Mouse (Mus musculus) adrenal gland (tissue): ENCODE results near the gene Nudc.

Source experiments
- intact Hi-C: fragments of 180-260 bp; cut with DNase I; formaldehyde crosslinking; loops from one replicate; pipeline ENCODE4 v1.15.1; 2025

Gene Nudc

DNA sequence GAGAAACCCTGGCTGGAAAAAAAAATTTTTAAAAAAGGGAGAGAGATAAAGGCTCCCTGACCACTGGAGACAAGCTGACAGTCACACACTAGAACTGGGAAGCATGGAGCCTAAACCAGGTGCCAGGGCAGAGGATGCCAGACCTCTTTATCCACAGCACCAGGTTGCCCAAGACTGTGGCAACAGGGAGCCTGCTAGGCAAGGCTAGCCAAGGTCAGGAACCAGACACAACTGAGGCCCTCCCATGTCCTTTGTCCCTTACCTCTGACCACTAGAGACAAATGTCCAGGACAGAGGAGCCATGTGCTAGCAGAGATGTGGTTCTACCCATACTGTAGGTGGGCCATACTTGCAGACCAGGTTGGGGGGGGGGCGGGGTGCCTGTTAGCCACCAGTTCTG lies 6.2 kb upstream of the Nudc start:
- intact Hi-C loops, result no loop called here

DNA sequence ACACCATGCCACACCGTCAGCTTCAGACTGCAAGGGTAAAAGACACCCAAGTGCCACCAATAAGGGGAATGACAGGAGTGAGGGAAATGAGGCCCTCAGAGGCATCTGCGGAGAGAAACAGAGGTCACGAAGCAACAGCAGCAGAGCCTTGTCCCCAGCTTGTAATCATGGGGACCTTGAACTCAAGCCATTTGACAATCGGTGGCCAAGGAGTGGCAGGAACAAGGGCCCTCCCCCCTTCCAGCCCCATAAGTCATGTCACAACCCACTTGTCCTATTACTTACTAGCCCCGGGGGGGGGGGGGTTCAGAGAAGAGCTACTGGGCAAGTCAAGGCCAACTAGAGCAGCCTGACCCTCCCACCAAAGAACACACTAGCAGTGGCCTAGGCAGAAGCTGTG lies 9.1 kb downstream of the Nudc start:
- intact Hi-C loops, result no loop called here

DNA sequence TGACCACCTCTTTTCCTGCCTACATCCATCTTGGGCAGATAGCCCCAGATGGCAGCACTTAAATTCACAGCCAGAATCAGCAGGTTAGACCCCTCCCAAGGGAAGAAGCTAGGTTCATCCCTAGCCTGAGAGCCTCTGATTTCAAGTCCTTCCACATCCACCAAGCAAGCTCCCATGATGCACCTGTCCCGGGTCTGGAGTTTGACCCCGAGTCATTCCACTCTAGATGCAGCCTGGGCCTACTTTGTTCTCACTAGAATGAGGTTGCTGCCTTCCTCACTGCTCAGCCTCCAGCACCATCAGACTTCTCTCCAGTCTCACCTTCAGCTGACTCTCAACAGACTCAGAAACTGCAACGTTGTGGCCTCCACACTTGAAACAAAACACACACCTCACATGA lies 9.7 kb downstream of the Nudc start:
- intact Hi-C loops, result no loop called here

DNA sequence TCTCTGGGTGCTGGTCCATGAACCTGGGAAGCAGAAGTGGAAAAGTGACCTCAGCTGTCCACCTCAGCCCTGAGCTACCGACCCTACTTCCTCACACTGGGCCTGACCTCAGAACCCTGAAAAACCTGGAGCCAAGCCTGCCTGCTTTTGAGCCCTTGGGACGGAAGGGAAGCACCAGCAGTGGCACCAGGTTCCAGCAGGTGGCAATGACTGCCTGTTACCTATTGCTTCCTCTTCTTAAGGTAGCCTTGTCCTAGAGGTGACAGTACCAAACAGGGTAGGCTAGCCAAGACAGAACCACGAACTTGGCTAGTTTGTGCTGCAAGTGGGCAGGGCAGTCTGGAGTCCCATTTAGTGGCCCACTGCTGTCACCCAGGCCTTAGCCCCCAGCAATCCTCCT lies 13.0 kb downstream of the Nudc start:
- intact Hi-C loops, result no loop called here

DNA sequence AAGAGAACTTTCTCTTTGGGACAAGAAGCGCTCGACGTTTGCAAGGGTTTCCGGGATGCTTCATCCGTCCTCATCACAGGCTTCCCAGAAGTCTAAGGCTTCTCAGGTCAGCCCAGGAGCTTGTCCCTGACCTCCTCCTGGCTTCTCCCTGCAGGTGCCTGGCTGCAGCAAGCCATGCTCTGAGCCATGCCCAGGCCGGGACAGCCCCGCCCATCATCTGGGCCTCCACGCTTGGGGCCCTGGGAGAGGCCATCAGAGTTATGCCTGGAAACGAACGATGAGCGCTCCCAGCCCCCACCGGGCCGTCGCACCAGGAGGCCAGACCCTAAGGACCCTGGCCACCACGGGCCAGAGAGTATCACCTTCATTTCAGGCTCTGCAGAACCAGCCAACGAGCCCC lies 18.0 kb downstream of the Nudc start:
- intact Hi-C loops, result no loop called here

DNA sequence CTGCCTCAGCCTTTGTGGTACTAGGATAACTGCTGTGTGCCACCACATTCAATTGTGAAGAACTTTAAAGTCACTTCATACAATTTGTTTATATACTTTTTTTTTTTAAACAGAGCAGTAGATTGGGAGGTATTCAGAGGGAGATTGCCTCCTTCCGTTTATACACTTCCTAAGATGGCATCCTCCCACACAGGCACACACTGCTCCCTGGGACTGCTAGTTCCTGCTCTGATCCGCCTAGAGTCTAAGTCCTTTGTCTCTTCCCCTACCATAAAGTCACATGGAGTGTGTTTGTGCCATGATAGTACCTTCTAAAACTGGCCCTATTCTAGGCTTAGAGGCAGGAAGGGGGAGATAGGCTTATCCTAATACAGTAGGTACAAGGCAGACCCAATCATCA lies 24.3 kb downstream of the Nudc start:
- intact Hi-C loops, result no loop called here

DNA sequence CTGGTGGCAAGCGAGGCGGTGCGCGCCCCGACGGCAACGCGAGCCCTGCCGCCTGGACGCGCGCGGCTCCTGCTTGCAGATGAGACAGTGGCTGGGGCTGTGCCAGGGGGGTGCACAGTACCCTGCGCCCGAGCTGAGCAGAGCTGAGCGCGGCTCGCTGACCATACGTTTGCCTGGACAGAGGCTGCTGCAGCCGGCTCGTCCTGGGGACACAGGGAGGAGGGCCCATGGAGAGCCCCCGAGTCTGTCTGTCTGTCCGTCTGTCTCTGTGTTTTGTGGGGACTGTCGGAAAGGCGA lies 26.5 kb downstream of the Nudc start:
- intact Hi-C loops, result no loop called here

DNA sequence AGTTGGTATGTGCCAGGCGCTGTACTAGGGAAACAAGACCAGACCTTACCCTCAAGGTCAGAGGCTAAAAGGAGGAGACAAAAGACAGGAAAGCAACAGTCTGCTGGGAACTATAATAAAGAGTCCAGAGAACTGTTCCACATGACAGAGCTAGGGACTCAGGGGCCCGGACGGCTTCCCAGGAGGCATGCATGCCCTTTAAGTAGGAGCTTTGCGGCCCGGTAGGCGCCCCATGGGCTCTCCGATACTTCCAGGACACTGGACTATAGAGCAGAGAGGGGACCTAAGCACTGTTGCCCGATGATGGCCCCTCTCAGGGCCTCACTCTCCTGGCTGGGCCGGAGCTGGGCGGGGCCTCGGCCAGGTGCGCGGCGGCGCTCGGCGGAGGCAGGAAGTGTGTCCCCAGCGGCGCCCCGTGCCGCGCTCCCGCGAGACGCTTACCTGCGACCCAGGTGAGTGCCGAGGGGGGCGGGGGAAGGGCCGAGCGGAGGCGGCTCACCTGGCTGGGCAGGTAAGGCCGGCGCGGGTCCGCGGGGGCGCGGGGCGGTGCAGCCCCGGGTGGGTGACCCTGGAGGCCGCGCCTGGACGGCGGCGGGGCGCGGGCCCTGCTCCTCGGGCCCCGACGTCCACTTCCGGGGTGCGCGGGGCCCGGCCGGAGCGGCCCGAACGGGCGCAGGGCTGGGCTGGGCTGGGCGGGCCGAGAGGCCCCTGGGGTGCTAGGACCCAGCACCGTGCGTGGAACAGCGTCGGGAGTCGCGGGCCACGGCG lies 27.0 kb downstream of the Nudc start, which contains the start of gene Kdf1:
Kdf1 (plus strand) TSS at position 363 of the 768 bp plus-strand sequence.
- intact Hi-C loops, result no loop called here

DNA sequence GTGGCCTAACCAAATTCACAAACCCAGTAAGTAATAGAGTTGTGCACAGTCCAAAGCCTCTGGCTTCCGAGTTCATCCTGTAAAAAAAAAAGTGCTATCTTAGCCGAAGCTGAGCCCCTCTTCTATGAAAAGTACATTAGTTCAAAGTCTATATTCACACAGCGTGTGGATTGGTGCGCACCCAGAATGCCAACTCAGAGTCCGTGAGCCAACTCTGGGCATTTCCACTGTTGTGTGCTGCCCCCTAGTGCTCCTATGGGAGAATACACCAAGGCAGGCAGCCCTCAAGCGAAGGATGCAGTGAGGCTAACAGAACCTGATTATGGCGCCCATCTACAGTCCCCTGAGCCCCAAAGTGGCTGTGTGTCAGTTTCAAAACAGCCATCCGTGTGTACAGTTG lies 32.8 kb downstream of the Nudc start:
- intact Hi-C loops, result loop anchor here (5.0 kb wide), 2 partner anchors 36 to 91 kb away; no protein-coding TSS in a partner anchor

DNA sequence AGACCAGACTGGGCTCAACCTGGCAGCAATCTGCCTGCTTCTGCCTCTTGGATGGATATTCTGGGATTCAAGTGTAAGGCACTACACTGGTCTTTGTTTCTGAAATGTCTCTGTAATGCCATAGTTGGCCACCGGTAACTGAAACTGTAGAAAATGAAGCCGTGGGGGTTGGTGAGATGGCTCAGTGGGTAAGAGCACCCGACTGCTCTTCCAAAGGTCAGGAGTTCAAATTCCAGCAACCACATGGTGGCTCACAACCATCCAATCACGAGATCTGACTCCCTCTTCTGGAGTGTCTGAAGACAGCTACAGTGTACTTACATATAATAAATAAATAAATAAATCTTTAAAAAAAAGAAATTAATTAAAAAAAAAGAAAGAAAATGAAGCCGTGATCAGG lies 33.3 kb downstream of the Nudc start:
- intact Hi-C loops, result loop anchor here (5.0 kb wide), 2 partner anchors 35 to 90 kb away; no protein-coding TSS in a partner anchor

DNA sequence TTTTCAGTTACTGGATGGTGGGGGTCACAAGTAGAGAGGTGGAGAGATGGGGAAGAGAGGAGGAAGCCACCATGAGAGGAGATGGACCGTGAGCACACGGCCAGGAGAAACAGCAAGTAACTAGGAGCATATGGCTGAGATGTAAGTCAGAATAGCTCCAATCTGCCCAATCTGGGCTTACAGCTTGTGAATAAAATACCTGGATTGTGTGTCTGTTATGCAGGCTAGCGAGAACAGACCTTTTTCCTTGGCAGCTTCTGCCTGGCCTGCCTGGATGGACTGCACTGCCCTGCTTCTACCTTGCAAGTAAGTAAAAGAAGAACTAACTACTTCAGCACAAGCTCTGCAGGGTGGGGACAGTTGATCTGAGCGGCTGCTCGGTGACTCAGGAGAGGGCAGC lies 34.7 kb downstream of the Nudc start:
- intact Hi-C loops, result loop anchor here (5.0 kb wide), 2 partner anchors 34 to 89 kb away; no protein-coding TSS in a partner anchor

DNA sequence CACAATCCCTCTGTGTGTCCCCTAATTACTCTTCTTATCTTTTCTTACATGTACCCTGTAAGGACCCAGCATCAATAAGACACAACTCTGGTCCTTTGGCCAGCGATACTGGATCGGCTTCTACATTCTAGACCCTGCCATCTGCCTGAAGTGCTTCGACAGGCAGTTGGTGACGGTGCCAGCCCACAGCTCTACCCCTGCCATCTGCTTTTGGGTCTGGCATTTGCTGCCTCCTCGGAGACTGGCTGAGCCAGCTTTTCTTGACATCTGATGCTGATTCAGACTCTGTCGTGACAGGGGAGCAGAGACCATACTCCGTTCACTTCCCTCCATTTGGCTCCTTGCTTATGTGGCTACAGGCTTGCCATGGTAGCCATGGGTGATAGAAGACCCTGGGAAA lies 36.8 kb downstream of the Nudc start:
- intact Hi-C loops, result no loop called here

DNA sequence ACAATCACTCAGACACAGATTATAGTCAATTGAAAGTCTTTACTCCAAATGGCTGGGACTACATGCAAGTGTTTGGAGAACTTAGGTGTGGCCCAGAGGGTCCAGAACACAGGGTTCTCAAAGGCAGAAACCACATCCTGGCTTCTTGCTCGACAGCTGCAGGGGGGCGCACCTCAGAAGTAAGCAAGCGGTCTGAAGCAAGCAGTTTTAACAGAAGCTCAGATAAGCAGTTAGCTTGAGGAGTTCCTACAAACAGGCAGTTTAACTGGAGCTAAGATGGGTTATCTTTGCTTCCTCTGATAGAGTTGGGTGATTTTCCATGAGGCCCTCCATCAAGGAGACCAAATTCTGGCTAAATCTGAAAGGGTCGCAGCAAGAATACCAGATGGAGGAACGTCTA lies 39.2 kb downstream of the Nudc start:
- intact Hi-C loops, result no loop called here

DNA sequence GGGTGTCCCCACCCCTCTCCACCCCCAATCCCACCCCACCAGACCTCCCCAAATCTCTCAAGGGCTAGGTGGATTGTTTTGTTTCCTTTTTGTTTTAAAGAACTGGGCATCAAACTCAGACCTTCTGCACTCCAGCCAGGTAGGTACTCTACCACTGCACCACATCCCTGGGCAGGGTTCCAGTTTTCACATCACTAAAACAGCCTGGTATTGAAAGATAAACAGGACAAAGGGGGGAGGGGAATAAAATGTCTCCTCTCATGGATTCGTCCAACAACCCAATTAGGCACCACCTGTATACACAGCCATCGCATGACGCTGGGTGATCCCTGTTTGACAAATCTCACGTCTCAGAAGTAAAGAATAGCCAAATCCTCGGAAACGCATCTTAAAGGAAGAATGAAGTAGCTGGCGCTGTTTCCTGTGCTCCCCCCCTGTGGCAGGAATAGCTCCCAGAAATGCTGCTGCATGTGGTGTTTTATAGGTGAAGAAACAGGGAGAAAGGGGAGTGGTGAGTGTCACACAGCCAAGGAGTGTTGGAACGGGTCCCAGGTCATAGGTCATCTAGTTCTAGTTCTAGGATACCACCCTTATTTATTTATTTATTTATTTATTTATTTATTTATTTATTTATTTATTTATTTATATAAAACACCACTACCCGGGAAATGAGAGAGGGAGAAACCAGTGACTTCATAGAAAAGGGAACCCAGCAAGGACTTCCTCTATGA lies 40.9 kb downstream of the Nudc start:
- intact Hi-C loops, result no loop called here

DNA sequence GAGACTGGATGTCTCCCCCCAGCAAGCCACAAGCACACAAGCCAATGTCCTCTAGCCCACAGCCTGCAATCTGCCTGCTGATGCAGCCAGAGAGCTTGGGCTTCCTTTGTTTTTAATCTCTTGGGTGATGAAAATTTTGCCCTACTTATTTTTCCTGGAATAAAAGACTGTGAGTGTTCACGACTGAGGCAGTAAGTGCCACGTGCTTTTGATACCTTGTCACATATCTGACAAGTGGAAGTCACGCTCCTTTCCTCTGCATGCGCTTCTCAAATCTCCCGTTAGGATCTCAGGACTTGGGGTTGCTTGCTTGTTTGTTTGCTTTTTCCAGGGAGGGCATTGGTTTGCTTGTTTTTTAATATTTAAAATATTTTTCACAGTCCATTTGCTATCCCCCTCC lies 41.5 kb downstream of the Nudc start:
- intact Hi-C loops, result no loop called here

DNA sequence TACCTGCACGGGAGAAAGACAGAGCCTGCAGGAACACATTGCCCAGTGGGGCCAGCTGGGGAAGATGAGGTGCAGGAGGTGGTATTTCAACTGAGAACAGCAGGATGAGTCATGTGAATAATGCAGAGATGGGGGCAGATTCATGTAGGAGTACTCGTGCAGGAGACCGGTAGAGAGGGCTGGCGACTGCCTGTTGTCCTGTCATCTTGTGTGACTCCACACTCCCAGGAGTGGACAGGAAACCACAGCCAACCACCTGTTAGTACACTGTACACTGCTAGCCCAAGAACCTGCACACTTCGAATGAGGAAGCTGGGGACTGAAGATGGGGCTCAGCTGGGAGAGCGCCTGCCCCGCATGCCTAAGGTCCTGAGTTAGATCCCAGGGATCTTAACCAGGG lies 44.3 kb downstream of the Nudc start:
- intact Hi-C loops, result no loop called here

DNA sequence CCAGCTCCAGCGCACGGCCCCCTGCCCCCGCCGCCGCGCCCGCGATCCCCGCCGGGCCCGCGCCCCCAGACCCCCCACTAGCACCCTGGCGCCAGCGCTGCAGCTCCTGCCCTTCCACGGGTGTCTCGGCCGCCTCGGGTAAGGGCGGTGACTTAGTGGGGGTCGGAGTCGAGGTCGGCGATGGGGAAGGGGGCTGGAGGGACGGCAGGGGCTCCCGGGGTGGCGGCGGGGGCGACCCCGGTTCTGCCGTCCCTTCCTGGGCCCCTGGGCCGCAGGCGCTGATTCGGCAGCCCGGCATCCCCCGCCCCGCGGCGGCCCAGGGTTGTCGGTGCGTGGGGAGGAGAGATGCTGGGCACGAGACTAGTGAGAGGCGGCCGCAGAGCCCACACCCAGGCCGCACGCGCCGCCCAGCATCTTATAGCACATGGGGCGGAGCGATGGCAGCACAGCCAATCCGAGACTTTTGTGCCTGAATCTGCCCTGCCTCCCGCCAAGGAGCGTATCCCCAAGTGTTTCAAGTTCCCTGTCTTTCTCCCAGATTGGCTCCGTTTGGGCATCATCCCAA lies 47.6 kb downstream of the Nudc start, which contains the start of gene Trnp1:
Trnp1 (minus strand) TSS at position 391 of the 565 bp plus-strand sequence.
- intact Hi-C loops, result no loop called here

DNA sequence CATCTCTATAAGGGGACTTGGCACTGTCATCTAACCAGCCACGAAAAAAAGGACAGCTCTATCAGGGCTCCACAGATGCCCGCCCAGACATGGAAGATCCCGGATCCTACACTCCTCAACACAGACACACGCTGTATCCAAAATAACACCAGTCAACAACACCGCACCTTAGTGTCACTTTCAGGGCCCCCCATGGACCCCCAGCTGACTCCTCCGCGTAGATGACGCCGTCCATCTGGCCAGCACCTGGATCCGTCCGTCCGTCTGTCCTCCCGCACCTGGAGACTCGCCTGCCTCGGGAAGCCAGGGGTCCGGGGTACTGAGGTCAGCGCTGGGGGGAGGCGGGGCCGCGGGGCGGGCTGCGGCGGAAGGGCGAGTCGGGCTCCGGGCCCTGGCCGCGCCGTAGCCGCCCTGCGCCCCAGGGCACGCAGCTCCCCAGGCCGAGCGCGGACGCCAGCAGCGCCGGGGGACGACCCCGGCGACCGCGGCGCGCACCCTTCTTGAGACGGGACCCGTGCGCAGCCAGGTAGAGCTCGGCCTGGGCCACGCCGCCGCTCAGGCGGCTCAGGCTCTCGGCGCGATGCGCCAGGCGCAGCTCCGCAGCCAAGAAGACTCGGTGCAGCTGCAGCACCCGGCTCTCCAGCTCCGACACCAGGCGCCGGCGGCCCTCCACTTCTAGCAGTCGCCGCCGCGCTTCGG lies 48.2 kb downstream of the Nudc start:
- intact Hi-C loops, result no loop called here

DNA sequence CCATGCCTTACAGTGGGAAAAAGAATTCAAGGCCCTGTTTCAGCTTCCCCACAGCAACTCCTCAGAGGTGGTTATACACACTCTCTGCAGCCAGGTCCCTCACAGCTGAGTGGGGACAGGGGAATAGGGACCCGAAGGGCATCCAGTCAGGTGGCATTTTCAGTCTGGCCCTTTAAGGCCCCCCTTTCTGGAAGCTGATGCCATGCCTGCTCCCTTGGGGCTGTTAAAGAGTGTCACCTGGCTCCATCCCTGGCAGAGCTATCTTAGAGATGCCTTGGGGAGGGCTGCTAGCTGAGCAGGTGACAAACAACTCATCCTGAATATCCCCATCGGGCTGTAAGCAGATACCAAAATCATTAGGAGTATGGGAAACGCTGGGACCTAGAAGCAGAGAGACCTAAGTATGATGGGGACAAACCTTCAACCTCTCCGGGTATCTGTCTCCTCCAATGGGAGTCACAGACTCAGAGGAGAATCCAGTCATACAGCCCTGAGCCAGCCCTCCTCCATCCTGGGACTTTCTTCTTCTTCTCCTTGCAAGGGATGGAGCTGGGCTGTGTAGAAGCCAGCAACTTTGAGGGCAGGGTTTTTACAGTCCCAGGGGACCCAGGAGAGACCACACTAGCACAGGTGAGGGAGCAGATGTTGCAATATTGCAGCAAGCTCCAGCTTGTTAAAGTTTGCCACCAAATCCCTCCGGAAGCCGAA lies 48.9 kb downstream of the Nudc start:
- intact Hi-C loops, result no loop called here

DNA sequence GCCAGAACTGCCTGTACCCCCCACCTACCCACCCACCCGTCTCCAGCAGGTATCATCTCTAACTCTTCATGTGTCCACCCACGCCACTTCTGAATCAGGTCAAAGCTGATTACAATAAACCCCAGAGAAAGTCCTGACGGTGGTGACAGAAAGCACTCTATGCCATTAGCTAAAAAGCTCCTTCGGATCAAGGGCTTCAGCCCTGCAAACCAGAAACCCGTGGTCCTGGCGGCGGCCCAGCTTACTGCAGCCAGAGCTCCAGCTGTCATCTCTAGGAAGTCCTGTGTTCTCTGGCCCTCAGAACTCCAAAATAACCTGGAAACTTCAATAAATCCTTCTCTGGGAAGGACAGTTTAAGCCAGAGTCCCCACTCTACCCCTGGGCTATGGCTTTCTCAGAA lies 50.1 kb downstream of the Nudc start:
- intact Hi-C loops, result loop anchor here (2.0 kb wide), 1 partner anchor 17 kb away; no protein-coding TSS in a partner anchor

DNA sequence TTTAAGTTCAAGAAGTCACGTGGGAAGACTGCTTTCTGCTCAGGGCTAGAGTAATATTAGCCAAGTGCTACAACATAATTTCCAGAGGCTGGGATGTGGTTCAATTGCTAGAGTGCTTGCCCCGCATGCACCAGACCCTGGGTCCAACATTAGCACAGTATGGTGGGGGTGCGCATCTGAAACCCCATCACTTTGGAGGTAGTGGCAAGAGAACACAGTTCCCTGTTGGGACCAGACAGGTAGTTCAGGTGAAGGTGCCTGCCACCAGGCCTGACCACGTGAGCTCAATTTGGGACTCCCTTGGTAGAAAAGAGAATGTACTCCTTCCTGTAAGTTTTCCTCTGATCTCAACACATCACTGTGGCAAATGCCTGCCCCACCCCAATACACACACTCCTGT lies 50.9 kb downstream of the Nudc start:
- intact Hi-C loops, result loop anchor here (2.0 kb wide), 1 partner anchor 16 kb away; no protein-coding TSS in a partner anchor
